Mouse (Mus musculus): ENCODE measurements around the gene Rhpn2. TPM values are rescaled to one million over a fixed set of nuclear protein-coding genes. Genes with fewer than 3 reads are reported as not detected.
A peak's percentile ranks its signal among the peaks of the same experiment; 100 is the strongest.

Rhpn2 gene
- polyA plus RNA-seq, 1 experiment from 2014 or later: 48.6 TPM

- H3K36me3 ChIP-seq (ENCODE audit: control insufficient read depth, insufficient read depth, low read length): no peaks in the 10 kb centered on the region
- no peak overlapping the region for H3K4me3 ChIP-seq (ENCODE audit: low read depth, low read length)
- no peak overlapping the region for H3K9ac ChIP-seq (ENCODE audit: low read length)
- H3K4me2 ChIP-seq (ENCODE audit: low read length): peak overlapping the region; percentile 25; the same call in 1 of the 2 replicates
- DNase-seq (ENCODE audit: low spot score) (no peak), ATAC-seq (replicated peaks; ENCODE audit: low FRiP score, low TSS enrichment, low read depth) (no peak)
- 32% methylated on average over 5 of the region's 5 CpGs for WGBS
- no peak overlapping the region for H3K27ac ChIP-seq (ENCODE audit: low read depth)
- peaks cover under 1% of the 10 kb centered on the region; the same call in 1 of the 2 replicates for H3K27me3 ChIP-seq (replicated peaks; ENCODE audit: control insufficient read depth, insufficient read depth, low read length)
- no peaks in the 10 kb centered on the region for H3K4me1 ChIP-seq (replicated peaks; ENCODE audit: control insufficient read depth, insufficient read depth, low read length)
- no peaks in the 10 kb centered on the region for H3K9me3 ChIP-seq (ENCODE audit: control insufficient read depth, low read length)
These were observed 6.2 kb downstream of the Rhpn2 start for GRCm38 (mm10) chr7:35340196-35340595.

- Histone ChIP-seq H3K36me3 (ENCODE audit: control insufficient read depth, insufficient read depth, low read length) (no peaks in the 10 kb centered on the region), H3K27me3 (replicated peaks; ENCODE audit: control insufficient read depth, insufficient read depth, low read length) (no peaks in the 10 kb centered on the region), H3K4me1 (replicated peaks; ENCODE audit: control insufficient read depth, insufficient read depth, low read length) (no peaks in the 10 kb centered on the region), H3K4me3 (ENCODE audit: low read depth, low read length) (no peak overlapping the region), H3K9ac (ENCODE audit: low read length) (no peak overlapping the region), H3K9me3 (ENCODE audit: control insufficient read depth, low read length) (no peaks in the 10 kb centered on the region), H3K4me2 (ENCODE audit: low read length) (no peak overlapping the region), H3K27ac (ENCODE audit: low read depth) (no peak overlapping the region)
- 75% methylated on average over 6 of the region's 6 CpGs for WGBS
- DNase-seq (ENCODE audit: low spot score) (peak; percentile 65), ATAC-seq (replicated peaks; ENCODE audit: low FRiP score, low TSS enrichment, low read depth) (no peak; the same call in 1 of the 2 replicates)
These were observed 7.3 kb downstream of the Rhpn2 start for GRCm38 (mm10) chr7:35341282-35341681.

DNA sequence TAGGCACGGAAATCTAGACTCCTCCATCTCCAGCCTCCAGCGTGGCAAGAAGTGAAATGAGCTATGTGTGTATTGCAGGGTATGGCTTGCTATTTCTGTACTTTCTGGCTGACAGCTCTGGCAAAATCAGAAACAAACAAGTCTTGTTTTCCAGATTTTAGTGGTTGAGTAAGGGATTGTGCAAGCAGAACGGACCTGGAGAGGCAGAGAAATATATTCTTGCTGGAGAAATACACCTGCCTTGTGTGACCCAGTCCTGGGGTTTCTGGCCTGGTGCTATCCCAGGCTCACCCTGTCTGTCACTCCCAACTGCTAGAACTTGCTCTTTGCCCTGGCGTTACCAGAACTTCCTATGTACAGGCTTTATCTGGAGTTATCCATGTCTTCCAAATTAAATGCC is 8.5 kb downstream of the Rhpn2 start:
- DNase-seq (ENCODE audit: low spot score): no peak
- no peak overlapping the region for H3K4me2 ChIP-seq (ENCODE audit: low read length)
- H3K9ac ChIP-seq (ENCODE audit: low read length): no peak overlapping the region
- ATAC-seq (replicated peaks; ENCODE audit: low FRiP score, low TSS enrichment, low read depth): no peak
- H3K36me3 ChIP-seq (ENCODE audit: control insufficient read depth, insufficient read depth, low read length): no peaks in the 10 kb centered on the region
- WGBS: 59% methylated on average over 4 of the region's 4 CpGs
- no peaks in the 10 kb centered on the region for H3K9me3 ChIP-seq (ENCODE audit: control insufficient read depth, low read length)
- no peak overlapping the region for H3K27ac ChIP-seq (ENCODE audit: low read depth)
- H3K4me3 ChIP-seq (ENCODE audit: low read depth, low read length): no peak overlapping the region
- no peaks in the 10 kb centered on the region for H3K4me1 ChIP-seq (replicated peaks; ENCODE audit: control insufficient read depth, insufficient read depth, low read length)
- no peaks in the 10 kb centered on the region for H3K27me3 ChIP-seq (replicated peaks; ENCODE audit: control insufficient read depth, insufficient read depth, low read length)

GRCm38 (mm10) chr7:35344785-35345330 is 10.9 kb downstream of the Rhpn2 start:
- no peak overlapping the region for H3K4me3 ChIP-seq (ENCODE audit: low read depth, low read length)
- H3K27me3 ChIP-seq (replicated peaks; ENCODE audit: control insufficient read depth, insufficient read depth, low read length): no peaks in the 10 kb centered on the region
- DNase-seq (ENCODE audit: low spot score) (no peak), ATAC-seq (replicated peaks; ENCODE audit: low FRiP score, low TSS enrichment, low read depth) (peak; percentile 48; the same call in 1 of the 2 replicates)
- H3K9ac ChIP-seq (ENCODE audit: low read length): no peak overlapping the region
- H3K27ac ChIP-seq (ENCODE audit: low read depth): 0 out of 2 replicates have a peak overlapping the region, but pooled peaks have one; percentile 18
- no peak overlapping the region for H3K4me2 ChIP-seq (ENCODE audit: low read length)
- H3K9me3 ChIP-seq (ENCODE audit: control insufficient read depth, low read length): no peaks in the 10 kb centered on the region
- no peaks in the 10 kb centered on the region for H3K36me3 ChIP-seq (ENCODE audit: control insufficient read depth, insufficient read depth, low read length)
- 0 out of 2 replicates have a peak, but pooled peaks cover 2% of the 10 kb centered on the region for H3K4me1 ChIP-seq (replicated peaks; ENCODE audit: control insufficient read depth, insufficient read depth, low read length)
- 76% methylated on average over 5 of the region's 5 CpGs for WGBS

GRCm38 (mm10) chr7:35347918-35348700 is 14.1 kb downstream of the Rhpn2 start:
- Histone ChIP-seq H3K4me2 (ENCODE audit: low read length) (peak overlapping the region; percentile 15), H3K27ac (ENCODE audit: low read depth) (peak overlapping the region; percentile 64; the same call in 1 of the 2 replicates), H3K9ac (ENCODE audit: low read length) (no peak overlapping the region), H3K9me3 (ENCODE audit: control insufficient read depth, low read length) (no peaks in the 10 kb centered on the region), H3K4me1 (replicated peaks; ENCODE audit: control insufficient read depth, insufficient read depth, low read length) (0 out of 2 replicates have a peak, but pooled peaks cover 2% of the 10 kb centered on the region), H3K27me3 (replicated peaks; ENCODE audit: control insufficient read depth, insufficient read depth, low read length) (no peaks in the 10 kb centered on the region), H3K4me3 (ENCODE audit: low read depth, low read length) (no peak overlapping the region), H3K36me3 (ENCODE audit: control insufficient read depth, insufficient read depth, low read length) (no peaks in the 10 kb centered on the region)
- no peak for DNase-seq (ENCODE audit: low spot score)
- ATAC-seq (replicated peaks; ENCODE audit: low FRiP score, low TSS enrichment, low read depth): peak; percentile 64
- 57% methylated on average over 17 of the region's 18 CpGs for WGBS

- Histone ChIP-seq H3K27me3 (replicated peaks; ENCODE audit: control insufficient read depth, insufficient read depth, low read length) (no peaks in the 10 kb centered on the region), H3K4me2 (ENCODE audit: low read length) (no peak overlapping the region), H3K27ac (ENCODE audit: low read depth) (peak overlapping the region; percentile 45), H3K4me1 (replicated peaks; ENCODE audit: control insufficient read depth, insufficient read depth, low read length) (0 out of 2 replicates have a peak, but pooled peaks cover 2% of the 10 kb centered on the region), H3K9ac (ENCODE audit: low read length) (no peak overlapping the region), H3K36me3 (ENCODE audit: control insufficient read depth, insufficient read depth, low read length) (no peaks in the 10 kb centered on the region), H3K9me3 (ENCODE audit: control insufficient read depth, low read length) (no peaks in the 10 kb centered on the region), H3K4me3 (ENCODE audit: low read depth, low read length) (no peak overlapping the region)
- 88% methylated on average over 4 of the region's 4 CpGs for WGBS
- ATAC-seq (replicated peaks; ENCODE audit: low FRiP score, low TSS enrichment, low read depth): no peak
- no peak for DNase-seq (ENCODE audit: low spot score)
These were observed 15.1 kb downstream of the Rhpn2 start for GRCm38 (mm10) chr7:35349022-35349421.

GRCm38 (mm10) chr7:35349886-35350684 is 16.1 kb downstream of the Rhpn2 start:
- Histone ChIP-seq H3K9ac (ENCODE audit: low read length) (no peak overlapping the region), H3K4me3 (ENCODE audit: low read depth, low read length) (no peak overlapping the region), H3K27ac (ENCODE audit: low read depth) (peak overlapping the region; percentile 43; the same call in 1 of the 2 replicates), H3K27me3 (replicated peaks; ENCODE audit: control insufficient read depth, insufficient read depth, low read length) (no peaks in the 10 kb centered on the region), H3K4me1 (replicated peaks; ENCODE audit: control insufficient read depth, insufficient read depth, low read length) (0 out of 2 replicates have a peak, but pooled peaks cover 2% of the 10 kb centered on the region), H3K9me3 (ENCODE audit: control insufficient read depth, low read length) (no peaks in the 10 kb centered on the region), H3K4me2 (ENCODE audit: low read length) (no peak overlapping the region), H3K36me3 (ENCODE audit: control insufficient read depth, insufficient read depth, low read length) (no peaks in the 10 kb centered on the region)
- 74% methylated on average over 8 of the region's 8 CpGs for WGBS
- no peak for ATAC-seq (replicated peaks; ENCODE audit: low FRiP score, low TSS enrichment, low read depth)
- DNase-seq (ENCODE audit: low spot score): no peak

DNA sequence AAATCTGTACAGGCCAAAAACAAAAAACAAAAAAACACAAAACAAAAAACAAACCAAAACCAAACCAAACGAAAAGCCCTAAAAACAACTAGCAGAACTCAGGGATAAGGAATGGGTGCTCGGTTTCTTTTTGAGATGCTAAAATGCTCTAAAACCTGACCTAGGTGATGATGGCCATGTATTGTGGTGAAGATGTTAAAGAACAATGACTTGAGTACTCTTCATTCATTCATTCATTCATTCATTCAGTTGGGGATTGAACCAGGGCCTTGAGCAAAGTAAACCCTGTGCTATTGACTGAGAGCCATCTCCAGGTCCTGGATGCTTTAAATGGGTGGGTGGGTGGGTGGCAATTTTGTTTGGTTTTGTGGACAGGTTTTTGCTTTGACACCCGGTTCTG is 17.2 kb downstream of the Rhpn2 start:
- Histone ChIP-seq H3K4me1 (replicated peaks; ENCODE audit: control insufficient read depth, insufficient read depth, low read length) (0 out of 2 replicates have a peak, but pooled peaks cover 2% of the 10 kb centered on the region), H3K4me3 (ENCODE audit: low read depth, low read length) (no peak overlapping the region), H3K4me2 (ENCODE audit: low read length) (no peak overlapping the region), H3K9ac (ENCODE audit: low read length) (no peak overlapping the region), H3K27ac (ENCODE audit: low read depth) (no peak overlapping the region), H3K9me3 (ENCODE audit: control insufficient read depth, low read length) (no peaks in the 10 kb centered on the region), H3K36me3 (ENCODE audit: control insufficient read depth, insufficient read depth, low read length) (no peaks in the 10 kb centered on the region), H3K27me3 (replicated peaks; ENCODE audit: control insufficient read depth, insufficient read depth, low read length) (no peaks in the 10 kb centered on the region)
- DNase-seq (ENCODE audit: low spot score): no peak
- 84% methylated on average over 3 of the region's 3 CpGs for WGBS
- no peak for ATAC-seq (replicated peaks; ENCODE audit: low FRiP score, low TSS enrichment, low read depth)

All from intestine, embryonic 14.5 days (tissue).